Mouse (Mus musculus): ENCODE measurements around the gene Fastk.

- TF ChIP-seq CTCF (IDR thresholded peaks at IDR 0.05; ENCODE audit: low read depth, low read length) = no peak
- no peak for TF ChIP-seq POLR2A (IDR thresholded peaks at IDR 0.05; ENCODE audit: borderline replicate concordance, low read depth, low read length)
These were observed 3.1 kb downstream of the Fastk start for GRCm38 (mm10) chr5:24442029-24442428.

All from bone marrow macrophage, adult 2 months (primary cell).